Mouse (Mus musculus): ENCODE measurements around the gene Lbhd1.
"Not testable (repeated sequence)": the region's sequence is repeated elsewhere in the genome, so short reads cannot be mapped to it uniquely, and the experiment has no call there.

Lbhd1 gene

GRCm38 (mm10) chr19:8871267-8872186 is 12.0 kb upstream of the Lbhd1 start, which contains the start of gene Ubxn1:
TSS of gene Ubxn1 (plus strand) at chr19:8871496.
- DNase-seq, result peak; percentile 97

GRCm38 (mm10) chr19:8872266-8872840 is 11.2 kb upstream of the Lbhd1 start:
- DNase-seq, result no peak

- no peak for DNase-seq
Measured at GRCm38 (mm10) chr19:8875031-8875430, 8.5 kb upstream of the Lbhd1 start.

GRCm38 (mm10) chr19:8880311-8881033 is 3.1 kb upstream of the Lbhd1 start, which contains the start of gene Uqcc3:
TSS of gene Uqcc3 (minus strand) at chr19:8880923.
- DNase-seq, result peak; percentile 89 to 93

- no peak for DNase-seq
Measured at GRCm38 (mm10) chr19:8881034-8881392, 2.5 kb upstream of the Lbhd1 start.

GRCm38 (mm10) chr19:8886916-8887584 is 3.5 kb downstream of the Lbhd1 start:
- no peak for DNase-seq

- DNase-seq, result no peak
Measured at GRCm38 (mm10) chr19:8887585-8888463, 4.3 kb downstream of the Lbhd1 start.

- peak; percentile 94 to 95 for DNase-seq
Measured at GRCm38 (mm10) chr19:8888511-8889385, 5.2 kb downstream of the Lbhd1 start, which contains the start of the genes 1810009A15Rik and Gm49416. TSS of gene 1810009A15Rik (plus strand) at chr19:8888853. TSS of gene Gm49416 (plus strand) at chr19:8888926.

GRCm38 (mm10) chr19:8892829-8893766 is 9.6 kb downstream of the Lbhd1 start, which contains the start of gene Ints5:
TSS of gene Ints5 (plus strand) at chr19:8893005.
- DNase-seq, result peak; percentile 84

GRCm38 (mm10) chr19:8895397-8895960 is 11.9 kb downstream of the Lbhd1 start:
- DNase-seq, result no peak

GRCm38 (mm10) chr19:8896231-8896630 is 12.7 kb downstream of the Lbhd1 start:
- not testable (repeated sequence) for DNase-seq

GRCm38 (mm10) chr19:8897211-8897864 is 13.8 kb downstream of the Lbhd1 start:
- peak in 1 of 2 experiments; percentile 38 for DNase-seq

GRCm38 (mm10) chr19:8897865-8898495 is 14.4 kb downstream of the Lbhd1 start, which contains the start of gene Ganab:
TSS of gene Ganab (plus strand) at chr19:8898071.
- peak; percentile 92 to 96 for DNase-seq

- no peak for DNase-seq
Measured at GRCm38 (mm10) chr19:8898576-8898975, 15.0 kb downstream of the Lbhd1 start.

GRCm38 (mm10) chr19:8899079-8899478 is 15.5 kb downstream of the Lbhd1 start:
- no peak for DNase-seq

GRCm38 (mm10) chr19:8903412-8903811 is 19.9 kb downstream of the Lbhd1 start:
- no peak for DNase-seq

GRCm38 (mm10) chr19:8908531-8908930 is 25.0 kb downstream of the Lbhd1 start:
- DNase-seq, result no peak

GRCm38 (mm10) chr19:8911810-8912209 is 28.3 kb downstream of the Lbhd1 start:
- DNase-seq, result no peak

Data from thymus, postnatal 36 days (tissue).